Mouse (Mus musculus): ENCODE measurements at regions not wholly inside any gene's neighbourhood (a gene's known extent, or its start where the extent isn't known, plus 50 kb on each side); places are given as distances from the start of the nearest gene placed in this dataset.

GRCm38 (mm10) chr16:49532071-49532686 is 166.9 kb upstream of the Ift57 start:
- Histone ChIP-seq H3K9ac (no peak overlapping the region), H3K27ac (no peak overlapping the region), H3K4me2 (no peak overlapping the region), H3K9me3 (no peaks in the 10 kb centered on the region), H3K4me1 (replicated peaks) (no peaks in the 10 kb centered on the region), H3K36me3 (no peaks in the 10 kb centered on the region), H3K4me3 (no peak overlapping the region), H3K27me3 (no peaks in the 10 kb centered on the region)
- ATAC-seq (ENCODE audit: low FRiP score) = no peak
- WGBS = 69% methylated on average over 7 of the region's 7 CpGs

GRCm38 (mm10) chr16:49533498-49533998 is 165.5 kb upstream of the Ift57 start:
- no peak overlapping the region for H3K4me3 ChIP-seq
- no peaks in the 10 kb centered on the region for H3K27me3 ChIP-seq
- H3K36me3 ChIP-seq = no peaks in the 10 kb centered on the region
- no peak overlapping the region for H3K9ac ChIP-seq
- no peaks in the 10 kb centered on the region for H3K4me1 ChIP-seq (replicated peaks)
- ATAC-seq (ENCODE audit: low FRiP score) = no peak
- H3K27ac ChIP-seq = no peak overlapping the region
- no peaks in the 10 kb centered on the region for H3K9me3 ChIP-seq
- WGBS = 37% methylated on average over 4 of the region's 4 CpGs
- no peak overlapping the region for H3K4me2 ChIP-seq

GRCm38 (mm10) chr16:49550231-49550630 is 148.8 kb upstream of the Ift57 start:
- H3K9ac ChIP-seq = no peak overlapping the region
- no peak overlapping the region for H3K27ac ChIP-seq
- H3K4me2 ChIP-seq = no peak overlapping the region
- no peaks in the 10 kb centered on the region for H3K9me3 ChIP-seq
- H3K4me3 ChIP-seq = no peak overlapping the region
- H3K27me3 ChIP-seq = no peaks in the 10 kb centered on the region
- 69% methylated on average over 3 of the region's 3 CpGs for WGBS
- ATAC-seq (ENCODE audit: low FRiP score) = no peak
- no peaks in the 10 kb centered on the region for H3K4me1 ChIP-seq (replicated peaks)
- no peaks in the 10 kb centered on the region for H3K36me3 ChIP-seq

- Histone ChIP-seq H3K27me3 (no peaks in the 10 kb centered on the region), H3K4me1 (replicated peaks) (peaks cover 5% of the 10 kb centered on the region), H3K36me3 (no peaks in the 10 kb centered on the region), H3K4me2 (no peak overlapping the region), H3K4me3 (no peak overlapping the region), H3K9ac (no peak overlapping the region), H3K27ac (no peak overlapping the region), H3K9me3 (no peaks in the 10 kb centered on the region)
- 90% methylated on average over 2 of the region's 2 CpGs for WGBS
- no peak for ATAC-seq (ENCODE audit: low FRiP score)
Measured at GRCm38 (mm10) chr16:49570031-49570430, 129.0 kb upstream of the Ift57 start.

- H3K9me3 ChIP-seq = no peaks in the 10 kb centered on the region
- H3K4me2 ChIP-seq = peak overlapping the region; percentile 20; the same call in 1 of the 2 replicates
- no peak overlapping the region for H3K9ac ChIP-seq
- no peaks in the 10 kb centered on the region for H3K27me3 ChIP-seq
- peak overlapping the region; percentile 40 for H3K27ac ChIP-seq
- peak; percentile 92 for ATAC-seq (ENCODE audit: low FRiP score)
- no peak overlapping the region for H3K4me3 ChIP-seq
- 31% methylated on average over 12 of the region's 12 CpGs for WGBS
- peaks cover 5% of the 10 kb centered on the region for H3K4me1 ChIP-seq (replicated peaks)
- no peaks in the 10 kb centered on the region for H3K36me3 ChIP-seq
Measured at GRCm38 (mm10) chr16:49572485-49573170, 126.4 kb upstream of the Ift57 start.

GRCm38 (mm10) chr16:49573171-49573517 is 125.9 kb upstream of the Ift57 start:
- 44% methylated on average over 3 of the region's 3 CpGs for WGBS

GRCm38 (mm10) chr16:49578976-49579375 is 120.1 kb upstream of the Ift57 start:
- no peak overlapping the region for H3K4me2 ChIP-seq
- no peaks in the 10 kb centered on the region for H3K4me1 ChIP-seq (replicated peaks)
- H3K9ac ChIP-seq = no peak overlapping the region
- no peak for ATAC-seq (ENCODE audit: low FRiP score)
- 91% methylated on average over 4 of the region's 4 CpGs for WGBS
- H3K4me3 ChIP-seq = no peak overlapping the region
- no peaks in the 10 kb centered on the region for H3K36me3 ChIP-seq
- no peak overlapping the region for H3K27ac ChIP-seq
- H3K27me3 ChIP-seq = no peaks in the 10 kb centered on the region
- no peaks in the 10 kb centered on the region for H3K9me3 ChIP-seq

More at GRCm38 (mm10) chr16:49573171-49573517, 125.9 kb upstream of the Ift57 start:
- no peaks in the 10 kb centered on the region for H3K27me3 ChIP-seq
- H3K36me3 ChIP-seq = no peaks in the 10 kb centered on the region
- H3K9me3 ChIP-seq = no peaks in the 10 kb centered on the region
- H3K9ac ChIP-seq = no peak overlapping the region
- H3K27ac ChIP-seq = peak overlapping the region; percentile 40
- no peak overlapping the region for H3K4me3 ChIP-seq
- peaks cover 5% of the 10 kb centered on the region for H3K4me1 ChIP-seq (replicated peaks)
- peak overlapping the region; percentile 20; the same call in 1 of the 2 replicates for H3K4me2 ChIP-seq
- peak; percentile 70 for ATAC-seq (ENCODE audit: low FRiP score)

GRCm38 (mm10) chr16:49580708-49581107 is 118.3 kb upstream of the Ift57 start:
- no peaks in the 10 kb centered on the region for H3K9me3 ChIP-seq
- no peak for ATAC-seq (ENCODE audit: low FRiP score)
- no peak overlapping the region for H3K27ac ChIP-seq
- H3K4me1 ChIP-seq (replicated peaks) = no peaks in the 10 kb centered on the region
- no peaks in the 10 kb centered on the region for H3K36me3 ChIP-seq
- 94% methylated on average over 6 of the region's 6 CpGs for WGBS
- H3K27me3 ChIP-seq = no peaks in the 10 kb centered on the region
- no peak overlapping the region for H3K4me3 ChIP-seq
- H3K4me2 ChIP-seq = no peak overlapping the region
- no peak overlapping the region for H3K9ac ChIP-seq

- 88% methylated on average over 2 of the region's 2 CpGs for WGBS
Measured at GRCm38 (mm10) chr16:49606500-49606899, 92.5 kb upstream of the Ift57 start.

GRCm38 (mm10) chr16:49614801-49615200 is 84.2 kb upstream of the Ift57 start:
- no peaks in the 10 kb centered on the region for H3K36me3 ChIP-seq
- H3K4me3 ChIP-seq = no peak overlapping the region
- 87% methylated on average over 3 of the region's 3 CpGs for WGBS
- no peaks in the 10 kb centered on the region for H3K27me3 ChIP-seq
- no peak for ATAC-seq (ENCODE audit: low FRiP score)
- no peak overlapping the region for H3K4me2 ChIP-seq
- 0 out of 2 replicates have a peak, but pooled peaks cover 2% of the 10 kb centered on the region for H3K4me1 ChIP-seq (replicated peaks)
- no peak overlapping the region for H3K9ac ChIP-seq
- no peak overlapping the region for H3K27ac ChIP-seq
- peaks cover 8% of the 10 kb centered on the region for H3K9me3 ChIP-seq

More at GRCm38 (mm10) chr16:49606500-49606899, 92.5 kb upstream of the Ift57 start:
- Histone ChIP-seq H3K9ac (no peak overlapping the region), H3K27me3 (no peaks in the 10 kb centered on the region), H3K9me3 (0 out of 2 replicates have a peak, but pooled peaks cover under 1% of the 10 kb centered on the region), H3K36me3 (no peaks in the 10 kb centered on the region), H3K4me3 (no peak overlapping the region), H3K27ac (no peak overlapping the region), H3K4me2 (no peak overlapping the region), H3K4me1 (replicated peaks) (no peaks in the 10 kb centered on the region)
- ATAC-seq (ENCODE audit: low FRiP score) = no peak

- Histone ChIP-seq H3K4me1 (replicated peaks) (0 out of 2 replicates have a peak, but pooled peaks cover 2% of the 10 kb centered on the region), H3K9ac (no peak overlapping the region), H3K9me3 (peaks cover 8% of the 10 kb centered on the region), H3K4me3 (no peak overlapping the region), H3K27ac (no peak overlapping the region), H3K36me3 (no peaks in the 10 kb centered on the region), H3K4me2 (peak overlapping the region; percentile 20; the same call in 1 of the 2 replicates), H3K27me3 (no peaks in the 10 kb centered on the region)
- ATAC-seq (ENCODE audit: low FRiP score) = no peak
- WGBS = 83% methylated on average over 20 of the region's 20 CpGs
Measured at GRCm38 (mm10) chr16:49615342-49616020, 83.6 kb upstream of the Ift57 start.

- H3K4me1 ChIP-seq (replicated peaks) = 0 out of 2 replicates have a peak, but pooled peaks cover 2% of the 10 kb centered on the region
- no peaks in the 10 kb centered on the region for H3K27me3 ChIP-seq
- H3K27ac ChIP-seq = 0 out of 2 replicates have a peak overlapping the region, but pooled peaks have one; percentile 0
- 70% methylated on average over 13 of the region's 13 CpGs for WGBS
- H3K9me3 ChIP-seq = peaks cover 8% of the 10 kb centered on the region
- peak overlapping the region; percentile 20; the same call in 1 of the 2 replicates for H3K4me2 ChIP-seq
- no peak overlapping the region for H3K4me3 ChIP-seq
- ATAC-seq (ENCODE audit: low FRiP score) = peak; percentile 72
- H3K36me3 ChIP-seq = no peaks in the 10 kb centered on the region
- no peak overlapping the region for H3K9ac ChIP-seq
Measured at GRCm38 (mm10) chr16:49616263-49616872, 82.7 kb upstream of the Ift57 start.
